Mouse (Mus musculus): Measurements from ENCODE around the gene Lpcat1. TPM values are rescaled to one million over a fixed set of nuclear protein-coding genes. Genes with fewer than 3 reads are reported as not detected.

Lpcat1 gene
- 39.4 TPM for total RNA-seq (2023)

DNA sequence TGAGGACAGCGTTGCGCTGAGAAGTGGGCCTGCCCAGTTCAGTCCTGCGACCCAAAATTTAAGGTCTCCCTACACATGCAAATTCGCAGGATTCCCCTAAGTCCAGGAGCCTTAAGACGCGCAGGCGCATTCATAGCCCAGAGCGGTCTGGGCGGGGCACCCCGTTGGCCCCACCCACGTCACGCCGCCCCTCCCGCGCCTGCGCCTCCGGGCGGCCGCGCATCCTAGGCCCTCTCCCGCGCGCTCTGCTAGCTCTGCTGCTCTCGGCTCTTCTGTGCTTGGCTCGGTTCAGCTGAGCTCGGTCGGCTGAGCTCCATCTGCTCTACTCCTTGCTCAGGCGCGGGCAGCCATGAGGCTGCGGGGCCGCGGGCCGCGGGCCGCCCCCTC, at the start of gene Lpcat1:
Gene Lpcat1 (plus strand): TSS at position 164 of the 387 bp plus-strand sequence.

GRCm38 (mm10) chr13:73536403-73536821, 69.4 kb downstream of the Lpcat1 start, which contains the start of gene Slc6a3:
Slc6a3 (plus strand) TSS chr13:73536747.

Other genes starting within 250 kb of the Lpcat1 start
- not detected for gene Irx4, start 206.7 kb upstream of the Lpcat1 start, total RNA-seq (2023)
- 24.9 TPM for gene Mrpl36, start 138.7 kb upstream of the Lpcat1 start, total RNA-seq (2023)
- 49.3 TPM for gene Ndufs6, start 138.7 kb upstream of the Lpcat1 start, total RNA-seq (2023)
- gene Slc6a3, start 69.5 kb downstream of the Lpcat1 start, total RNA-seq (2023) = not detected
- 94.3 TPM for gene Clptm1l, start 136.8 kb downstream of the Lpcat1 start, total RNA-seq (2023)
- gene Tert, start 159.7 kb downstream of the Lpcat1 start, total RNA-seq (2023) = 3.5 TPM
- gene Slc6a18, start 210.8 kb downstream of the Lpcat1 start, total RNA-seq (2023) = not detected
- gene Slc6a19, start 237.7 kb downstream of the Lpcat1 start, total RNA-seq (2023) = 2.2 TPM

Data from CD4-positive naive resting alpha-beta T cell, adult 76 days (primary cell).